Mouse (Mus musculus) CD4-positive helper T cell, adult 2 months (primary cell): ENCODE data around the gene Mapre3.

Experiments
- DNase-seq: peaks from one replicate; pipeline ENCODE4 v3.0.0-alpha.2; 2012; ENCODE audit warnings: low read depth, missing footprints, low spot score

Mapre3 gene

GRCm38 (mm10) chr5:30814424-30815119 is at the start of gene Mapre3:
Mapre3 (plus strand) TSS chr5:30814641.
- peak; percentile 87 for DNase-seq

GRCm38 (mm10) chr5:30765596-30766370 is 48.7 kb upstream of the Mapre3 start:
- DNase-seq, result no peak

GRCm38 (mm10) chr5:30768082-30768481 is 46.4 kb upstream of the Mapre3 start:
- DNase-seq, result no peak

- DNase-seq, result no peak
Measured at GRCm38 (mm10) chr5:30768598-30768997, 45.8 kb upstream of the Mapre3 start.

- DNase-seq, result no peak
Measured at GRCm38 (mm10) chr5:30769075-30769474, 45.4 kb upstream of the Mapre3 start.

DNA sequence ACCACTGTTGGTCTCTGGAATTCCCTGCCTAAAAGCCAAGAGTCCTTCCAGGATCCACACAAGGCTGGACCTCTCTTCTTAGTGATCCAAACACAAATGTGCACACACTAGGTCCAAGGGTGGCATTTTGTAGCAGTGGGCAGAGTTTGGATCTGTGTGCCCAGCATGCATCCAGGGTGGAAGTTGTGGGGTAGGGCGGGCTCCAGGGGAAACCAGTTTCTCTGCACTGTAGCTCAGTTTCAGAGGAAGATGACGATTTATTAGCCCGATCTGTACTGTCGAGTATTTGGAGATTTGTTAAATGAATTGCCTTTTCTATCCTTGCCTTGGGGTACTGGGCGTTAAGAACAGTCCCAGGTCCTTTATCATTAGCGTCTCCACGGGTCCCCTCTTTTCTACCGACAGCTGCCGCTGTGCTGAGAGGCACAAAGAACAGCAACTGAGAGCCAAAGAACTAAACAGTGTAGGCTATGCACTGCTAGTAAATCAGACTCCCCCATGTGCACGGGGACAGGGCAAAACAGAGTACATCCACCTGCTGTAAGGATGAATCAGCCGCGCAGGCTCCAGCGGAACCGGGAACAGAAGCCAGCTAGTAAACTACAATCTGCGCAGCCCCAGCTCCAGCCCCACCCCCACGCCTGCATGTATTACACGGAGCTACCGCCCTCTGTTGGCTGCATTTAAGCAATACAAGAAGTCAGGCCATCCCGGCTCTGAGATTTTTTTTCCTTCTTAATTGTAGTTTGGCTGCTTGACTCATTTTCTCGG is 39.7 kb upstream of the Mapre3 start:
- peak; percentile 58 for DNase-seq

GRCm38 (mm10) chr5:30780699-30781098 is 33.7 kb upstream of the Mapre3 start:
- DNase-seq, result no peak

DNA sequence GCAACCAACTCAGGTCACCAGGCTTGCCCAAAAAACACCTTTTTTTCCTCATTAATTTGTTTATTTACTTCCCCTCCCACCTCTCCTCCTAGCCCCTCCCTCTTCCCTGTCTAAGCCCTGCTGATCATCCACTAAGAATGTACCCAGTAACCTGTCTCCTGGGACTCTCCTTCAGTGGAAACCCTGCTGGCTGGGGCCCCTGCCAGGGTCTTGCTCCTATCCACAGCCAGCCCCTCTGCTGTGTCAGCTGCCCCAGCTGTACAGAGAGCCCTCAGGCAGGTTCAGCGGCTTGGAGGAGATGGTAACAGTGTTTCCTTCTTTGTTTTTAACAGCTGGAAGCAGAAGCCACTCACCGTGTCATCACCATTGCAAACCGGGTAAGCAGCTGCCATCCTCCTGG is 33.3 kb upstream of the Mapre3 start:
- DNase-seq, result no peak

DNA sequence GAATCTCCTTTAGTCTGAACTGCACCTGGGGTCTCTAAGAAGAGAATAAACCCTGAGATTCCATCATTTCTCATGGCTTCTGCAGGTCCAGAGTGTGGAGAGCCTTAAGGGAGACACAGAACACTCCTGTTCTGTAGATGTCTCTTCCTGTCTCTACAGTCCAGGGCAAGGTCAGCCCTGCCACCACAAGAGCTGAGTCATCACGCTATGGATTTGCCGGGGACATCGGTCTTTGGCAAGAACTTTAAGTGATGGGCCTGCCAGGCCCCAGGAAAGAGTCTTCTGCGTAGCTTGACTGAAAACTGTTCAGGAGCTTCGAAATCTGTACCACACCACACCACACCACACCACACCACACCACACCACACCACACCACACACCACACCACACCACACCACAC is 27.1 kb upstream of the Mapre3 start:
- no peak for DNase-seq

- no peak for DNase-seq
Measured at GRCm38 (mm10) chr5:30790047-30790446, 24.4 kb upstream of the Mapre3 start.

DNA sequence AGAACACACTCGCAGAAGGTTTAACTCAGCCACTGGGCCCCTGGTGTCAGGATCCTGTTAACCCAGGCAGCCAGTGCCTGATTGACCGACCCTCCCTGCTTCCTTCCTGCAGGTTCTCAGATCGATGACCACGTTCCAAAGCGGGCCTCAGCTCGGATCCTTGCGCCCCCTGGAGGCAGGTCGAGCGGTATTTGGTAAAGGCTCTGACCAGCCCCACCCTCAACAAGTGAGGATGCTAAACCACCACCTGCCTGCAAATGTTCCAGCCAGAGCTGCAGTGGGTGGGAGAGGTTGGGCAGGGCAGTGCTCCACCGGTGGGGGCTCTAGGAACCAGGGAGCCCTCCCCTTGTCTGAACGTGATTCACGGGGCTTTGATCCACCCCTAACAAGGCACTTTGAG is 18.3 kb upstream of the Mapre3 start:
- peak; percentile 60 for DNase-seq

GRCm38 (mm10) chr5:30797482-30797881 is 17.0 kb upstream of the Mapre3 start:
- no peak for DNase-seq

DNA sequence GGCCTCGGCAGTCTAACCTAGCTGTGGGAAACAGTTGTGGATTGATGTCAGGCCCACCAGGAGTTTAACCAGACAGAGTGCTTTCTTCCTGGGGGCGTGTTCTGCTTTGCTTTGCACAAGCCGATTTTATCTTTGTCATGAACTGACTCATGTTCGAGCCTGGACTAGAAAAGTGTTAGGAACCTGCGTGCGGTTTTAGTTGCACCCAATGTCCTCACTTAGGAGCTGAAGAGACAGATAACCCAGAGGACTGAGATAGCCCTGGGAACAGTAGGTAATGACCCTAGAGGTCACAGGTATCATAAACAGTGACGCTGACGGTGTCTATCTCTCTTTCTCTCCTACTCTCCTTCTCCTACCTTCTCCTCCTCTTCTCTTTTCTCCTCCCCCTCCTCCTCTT is 16.5 kb upstream of the Mapre3 start:
- DNase-seq, result peak; percentile 16

GRCm38 (mm10) chr5:30798965-30799364 is 15.5 kb upstream of the Mapre3 start:
- DNase-seq, result no peak

GRCm38 (mm10) chr5:30802724-30803467 is 11.5 kb upstream of the Mapre3 start:
- no peak for DNase-seq

DNA sequence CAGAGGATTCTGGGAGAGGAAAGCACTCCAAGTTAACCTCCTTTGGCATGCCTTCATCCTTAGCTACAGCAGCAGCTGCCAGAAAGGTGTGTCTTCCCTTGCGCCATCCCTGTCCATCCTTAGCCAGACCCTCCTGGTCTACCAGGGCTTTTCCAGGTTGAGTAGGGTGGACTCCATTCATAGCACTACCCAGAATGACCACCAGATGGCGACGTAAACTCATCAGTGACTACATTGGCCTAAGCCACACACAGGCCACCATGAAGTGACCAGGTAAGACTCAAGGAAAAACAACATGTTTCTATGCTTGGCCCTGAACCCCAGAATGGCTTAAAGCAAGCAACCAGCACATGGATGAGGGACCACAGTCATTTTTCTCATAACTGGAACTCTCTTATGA is 8.3 kb upstream of the Mapre3 start:
- peak; percentile 69 for DNase-seq

DNA sequence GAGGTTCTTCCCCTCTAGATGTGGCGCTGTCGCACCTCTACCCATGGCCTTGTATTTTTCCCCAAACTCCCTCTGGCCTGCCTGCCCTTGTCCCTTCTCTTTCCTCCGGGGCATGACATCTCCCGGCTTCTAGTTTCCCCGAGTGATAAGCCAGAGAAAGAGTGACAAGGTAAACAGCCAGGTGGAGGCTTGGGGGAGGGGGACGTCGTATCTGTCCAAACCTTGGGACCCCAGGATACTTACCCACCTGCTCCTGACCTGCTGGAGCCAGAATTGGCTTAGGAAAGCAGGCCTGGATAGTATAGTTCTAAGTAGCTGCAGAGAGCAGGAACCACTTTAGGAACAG is 652 bp downstream of the Mapre3 start:
- no peak for DNase-seq

- no peak for DNase-seq
Measured at GRCm38 (mm10) chr5:30816261-30816791, 1.9 kb downstream of the Mapre3 start.

DNA sequence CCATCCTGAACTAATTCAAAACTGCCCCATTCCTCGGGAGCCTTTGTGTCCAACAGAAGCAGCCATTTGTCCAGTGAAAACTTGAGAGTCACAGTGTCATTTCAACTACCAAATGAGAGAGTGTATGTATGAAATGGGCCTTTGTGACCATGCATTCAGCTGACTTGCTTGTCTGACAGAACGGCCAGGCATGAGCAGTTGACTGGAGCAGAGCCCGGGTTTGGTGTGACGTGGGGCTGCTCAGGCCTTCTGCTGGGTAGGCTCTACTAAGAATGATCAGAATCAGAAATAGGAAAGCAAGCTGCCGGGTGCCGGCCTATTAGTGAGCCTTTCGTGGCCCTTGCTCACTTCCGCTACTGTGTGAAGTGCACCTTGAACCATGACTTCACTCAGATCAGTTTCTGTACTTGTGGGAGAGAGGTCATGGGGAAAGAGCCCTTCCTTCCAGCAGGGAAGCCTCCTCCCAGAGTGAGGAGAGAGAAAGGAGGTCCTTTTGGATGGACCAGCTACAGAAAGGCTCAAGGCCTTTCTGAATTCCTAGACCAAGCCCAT is 4.4 kb downstream of the Mapre3 start:
- no peak for DNase-seq

DNA sequence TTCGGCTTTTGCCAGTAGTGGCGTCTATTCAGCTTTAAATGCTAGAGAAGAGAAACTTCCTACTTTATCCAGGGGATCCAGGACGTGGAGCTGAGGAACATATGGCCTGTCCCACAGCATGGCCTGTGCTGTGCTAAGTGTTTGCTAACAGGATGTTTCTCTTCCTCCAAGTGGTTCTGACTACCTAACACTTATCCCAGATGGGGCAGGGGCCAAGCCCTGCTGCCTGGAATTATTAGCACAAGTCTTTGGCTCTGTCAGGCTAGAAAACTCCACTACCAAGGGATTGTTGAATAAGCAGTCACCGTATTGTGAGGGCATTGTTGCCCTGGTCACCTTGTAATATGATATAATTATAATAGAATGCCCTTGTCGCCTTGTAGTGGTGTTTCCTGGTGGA is 8.2 kb downstream of the Mapre3 start:
- DNase-seq, result no peak

GRCm38 (mm10) chr5:30823091-30823490 is 8.7 kb downstream of the Mapre3 start:
- DNase-seq, result no peak
